Mouse (Mus musculus) gonadal fat pad, adult 2 months (tissue): ENCODE measurements around the gene Gm11639. TPM values are rescaled to one million over a fixed set of nuclear protein-coding genes. Genes with fewer than 3 reads are reported as not detected.
"Not testable (repeated sequence)": the region's sequence is repeated elsewhere in the genome, so short reads cannot be mapped to it uniquely, and the experiment has no call there.

Experiments
- DNase-seq: peaks from one replicate; pipeline ENCODE4 v3.0.0-alpha.2; 2012; ENCODE audit warnings: low read depth
- polyA plus RNA-seq: library from polyadenylated mRNA; depleted of rRNA; stranded (reverse); fragments of >200 nt; gene quantifications from 2 replicates; pipeline ENCODE4 v1.2.3, GENCODE M21; 2012

Gm11639 gene
- polyA plus RNA-seq, 1 experiment: not detected

DNA sequence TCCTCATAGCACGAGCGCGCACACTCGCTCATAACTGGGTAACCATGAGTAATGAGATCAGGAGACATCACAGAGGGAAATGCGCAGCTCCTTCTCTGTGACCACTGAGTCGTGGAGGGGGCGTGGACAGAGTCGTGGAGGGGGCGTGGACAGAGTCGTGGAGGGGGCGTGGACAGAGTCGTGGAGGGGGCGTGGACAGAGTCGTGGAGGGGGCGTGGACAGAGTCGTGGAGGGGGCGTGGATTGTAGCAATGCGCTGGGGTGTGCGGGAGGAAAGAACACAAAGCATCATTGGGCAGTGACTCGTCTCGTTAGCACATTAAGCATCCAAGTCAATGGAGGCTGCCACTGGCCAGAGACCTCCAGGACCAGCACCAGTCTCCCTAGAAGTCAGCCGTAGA is 426.9 kb downstream of the Gm11639 start:
- DNase-seq: not testable (repeated sequence)

- no peak for DNase-seq
These were observed 432.3 kb downstream of the Gm11639 start for GRCm38 (mm10) chr11:105117814-105118213.

GRCm38 (mm10) chr11:105120551-105121061 is 435.1 kb downstream of the Gm11639 start:
- no peak for DNase-seq

DNA sequence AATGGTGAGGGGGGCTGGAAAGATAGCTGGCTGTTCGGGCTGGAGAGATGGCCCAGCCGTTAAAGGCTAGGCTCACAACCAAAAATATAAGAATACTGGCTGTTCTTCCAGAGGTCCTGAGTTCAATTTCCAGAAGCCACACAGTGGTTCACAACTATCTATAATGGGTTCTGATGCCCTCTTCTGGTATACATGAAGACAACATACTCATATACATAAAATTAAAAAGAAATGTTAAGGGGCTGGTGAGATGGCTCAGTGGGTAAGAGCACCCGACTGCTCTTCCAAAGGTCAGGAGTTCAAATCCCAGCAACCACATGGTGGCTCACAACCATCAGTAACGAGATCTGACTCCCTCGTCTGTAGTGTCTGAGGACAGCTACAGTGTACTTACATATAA is 436.3 kb downstream of the Gm11639 start:
- DNase-seq: not testable (repeated sequence)

- DNase-seq: no peak
These were observed 438.5 kb downstream of the Gm11639 start for GRCm38 (mm10) chr11:105123986-105124385.

DNA sequence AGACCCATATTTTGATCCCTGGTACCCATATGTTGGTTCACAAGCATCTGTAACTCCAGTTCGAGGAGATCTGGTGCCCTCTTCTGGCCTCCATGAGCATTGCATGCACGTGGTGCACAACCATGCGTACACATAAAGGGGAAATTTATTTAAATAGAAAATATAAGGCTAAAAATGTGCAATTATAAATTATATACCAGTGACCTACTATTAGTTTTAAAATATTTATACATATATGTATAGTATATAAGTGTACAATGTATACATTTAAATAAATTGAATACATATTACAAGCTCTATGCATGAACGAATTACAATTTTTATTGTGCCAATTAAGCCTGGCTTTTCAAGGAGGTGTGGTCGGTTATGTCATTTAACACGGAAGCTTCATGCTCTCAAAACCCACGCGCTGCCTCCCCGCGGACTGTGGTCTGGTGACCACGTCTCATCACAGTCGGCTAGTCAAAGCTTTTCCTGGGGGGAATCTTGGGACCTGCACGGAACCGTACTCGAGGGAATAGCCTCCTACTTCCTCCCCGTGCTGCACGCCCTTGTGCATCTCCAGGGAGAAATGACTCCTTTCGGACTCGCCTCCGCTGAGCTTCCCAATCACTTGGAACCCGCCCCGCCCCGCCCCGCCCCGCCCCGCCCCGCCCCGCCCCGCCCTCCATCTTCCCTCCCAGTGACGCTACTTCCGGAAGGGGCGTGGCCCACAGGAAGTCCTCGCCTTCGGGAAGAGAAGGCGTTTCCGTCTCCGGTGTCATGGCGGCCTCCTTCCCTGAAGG is 440.4 kb downstream of the Gm11639 start, which contains the start of gene Mettl2:
Gene Mettl2, plus strand, starts transcription at position 691 of the 785 bp plus-strand sequence.
- DNase-seq: peak; percentile 28

GRCm38 (mm10) chr11:105126520-105127029 is 441.1 kb downstream of the Gm11639 start:
- DNase-seq: no peak

GRCm38 (mm10) chr11:105135692-105136091 is 450.2 kb downstream of the Gm11639 start:
- DNase-seq: no peak

DNA sequence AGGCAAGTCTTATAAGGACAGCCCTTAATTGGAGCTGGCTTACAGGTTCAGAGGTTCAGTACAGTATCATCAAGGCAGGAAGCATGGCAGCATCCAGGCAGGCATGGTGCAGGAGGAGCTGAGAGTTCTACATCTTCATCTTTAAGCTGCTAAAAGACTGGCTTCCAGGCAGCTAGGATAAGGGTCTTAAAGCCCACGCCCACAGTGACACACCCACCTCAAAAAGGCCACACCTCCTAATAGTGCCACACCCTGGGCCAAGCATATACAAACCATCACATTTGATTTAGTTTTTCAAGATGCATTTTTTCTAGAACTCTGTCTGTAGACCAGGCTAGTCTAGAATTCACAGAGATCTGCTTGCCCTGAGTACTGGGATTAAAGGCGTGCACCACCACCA is 451.7 kb downstream of the Gm11639 start:
- DNase-seq: not testable (repeated sequence)

DNA sequence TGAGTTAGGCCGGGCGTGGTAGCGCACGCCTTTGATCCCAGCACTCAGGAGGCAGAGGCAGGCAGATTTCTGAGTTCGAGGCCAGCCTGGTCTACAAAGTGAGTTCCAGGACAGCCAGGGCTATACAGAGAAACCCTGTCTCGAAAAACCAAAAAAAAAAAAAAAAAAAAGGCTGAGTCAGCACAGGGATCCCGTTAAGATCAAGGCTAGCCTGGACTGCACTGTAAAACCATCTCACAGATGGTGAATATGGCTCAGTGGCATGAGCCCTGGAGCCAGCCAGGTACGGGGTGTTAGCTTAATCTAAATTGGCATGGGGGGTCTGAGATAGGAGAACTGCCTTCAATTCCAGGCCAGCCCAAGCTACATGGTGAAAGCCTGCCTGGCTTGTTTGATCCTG is 455.0 kb downstream of the Gm11639 start:
- not testable (repeated sequence) for DNase-seq

DNA sequence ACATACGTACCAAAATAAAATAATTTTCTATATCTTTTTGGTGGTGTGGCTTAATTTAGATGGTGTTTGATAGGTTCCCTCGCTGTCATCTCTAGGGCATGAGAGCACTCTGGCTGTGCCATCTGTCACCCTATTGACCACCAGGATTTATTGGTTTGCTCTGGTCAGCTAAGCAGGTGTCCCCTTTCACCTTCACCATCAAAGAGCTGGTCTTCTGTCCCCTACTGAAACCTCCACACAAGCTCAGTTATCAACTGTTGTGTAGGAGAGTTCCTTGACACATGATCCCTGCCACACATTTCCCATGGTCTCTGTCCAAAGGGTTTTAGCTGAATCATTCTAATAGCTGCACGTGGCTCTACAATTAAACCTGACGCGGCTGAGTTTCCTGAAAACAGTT is 455.6 kb downstream of the Gm11639 start:
- no peak for DNase-seq

DNA sequence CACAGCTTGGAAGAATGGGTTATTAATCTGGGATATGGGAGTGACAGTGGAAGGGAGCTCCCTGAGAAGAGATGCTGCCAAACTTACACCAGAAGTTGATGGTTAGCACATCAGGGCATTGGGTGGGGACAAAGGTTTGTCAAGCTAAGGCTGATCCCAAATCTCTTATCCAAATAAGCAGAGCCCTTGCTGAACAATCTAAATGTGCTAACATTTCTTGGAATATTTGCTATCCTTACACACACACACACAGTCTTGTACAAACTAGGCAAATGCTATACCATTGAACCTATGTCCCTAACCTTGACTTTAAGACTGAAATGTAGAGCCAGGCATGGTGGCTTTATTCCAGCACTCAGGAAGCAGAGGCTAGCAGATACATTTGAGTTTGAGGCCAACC is 458.1 kb downstream of the Gm11639 start:
- no peak for DNase-seq

DNA sequence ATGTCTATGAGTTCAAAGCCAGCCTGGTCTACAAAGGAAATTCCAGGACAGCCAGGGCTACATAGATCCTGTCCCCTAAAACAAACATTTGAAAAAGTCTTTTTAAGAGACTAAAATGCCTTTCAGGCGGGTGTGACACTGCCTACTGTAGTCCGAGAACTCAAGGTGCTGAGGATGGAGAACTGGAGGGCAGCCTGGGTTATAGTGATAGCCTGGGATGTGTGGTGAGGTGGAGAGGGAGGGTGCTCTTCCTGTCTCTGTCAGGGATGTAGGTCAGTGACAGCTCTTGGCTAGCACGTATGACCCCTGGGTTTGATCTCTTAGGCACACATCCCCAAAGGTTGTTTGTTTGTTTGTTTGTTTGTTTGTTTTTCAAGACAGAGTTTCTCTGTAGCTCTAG is 458.6 kb downstream of the Gm11639 start:
- no peak for DNase-seq

GRCm38 (mm10) chr11:105144508-105145210 is 459.2 kb downstream of the Gm11639 start:
- no peak for DNase-seq

DNA sequence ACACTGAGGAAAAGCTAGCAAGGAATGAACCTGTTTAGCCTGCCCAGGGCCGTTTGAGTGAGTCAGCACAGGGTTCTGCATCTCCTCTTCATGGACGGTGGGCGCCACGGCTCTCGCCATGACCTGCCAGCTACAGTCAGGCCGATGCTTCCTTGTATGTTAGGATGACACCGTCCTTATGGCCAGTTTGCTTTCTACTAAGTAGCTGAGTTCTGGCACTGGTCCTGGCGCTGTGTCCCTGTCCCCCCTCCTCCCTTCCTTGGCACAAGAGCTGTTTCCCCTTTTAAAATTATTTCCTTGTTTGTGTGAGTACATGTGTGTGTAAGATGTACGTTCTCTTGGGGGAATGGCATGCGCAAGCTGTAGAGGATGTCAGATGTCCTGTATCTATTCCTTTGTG is 459.7 kb downstream of the Gm11639 start:
- no peak for DNase-seq

- DNase-seq: no peak
These were observed 461.1 kb downstream of the Gm11639 start, which contains the start of gene Gm10842 for GRCm38 (mm10) chr11:105146593-105146992. Gene Gm10842, plus strand, starts transcription at chr11:105146893.

GRCm38 (mm10) chr11:105149353-105149752 is 463.8 kb downstream of the Gm11639 start:
- DNase-seq: no peak

DNA sequence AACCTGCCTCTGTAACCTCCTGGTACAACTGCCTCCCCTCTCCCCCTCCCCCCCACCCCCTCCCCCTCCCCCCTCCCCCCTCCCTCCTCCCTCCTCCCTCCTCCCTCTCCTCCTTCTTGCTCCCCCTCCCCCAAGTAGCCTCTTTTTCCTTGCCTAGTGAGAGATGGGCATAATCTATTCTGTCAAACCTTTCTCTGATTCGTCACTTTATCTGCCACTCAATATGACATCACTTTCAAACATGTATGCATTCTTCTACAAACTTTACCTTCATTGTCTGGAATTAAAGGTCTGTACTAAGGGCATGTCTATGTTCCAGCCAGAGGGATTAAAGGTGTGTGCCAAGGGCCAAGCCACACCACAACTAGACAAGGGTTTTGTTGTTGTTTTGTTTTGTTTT is 464.3 kb downstream of the Gm11639 start:
- no peak for DNase-seq

- DNase-seq: no peak
These were observed 465.2 kb downstream of the Gm11639 start for GRCm38 (mm10) chr11:105150691-105151090.

DNA sequence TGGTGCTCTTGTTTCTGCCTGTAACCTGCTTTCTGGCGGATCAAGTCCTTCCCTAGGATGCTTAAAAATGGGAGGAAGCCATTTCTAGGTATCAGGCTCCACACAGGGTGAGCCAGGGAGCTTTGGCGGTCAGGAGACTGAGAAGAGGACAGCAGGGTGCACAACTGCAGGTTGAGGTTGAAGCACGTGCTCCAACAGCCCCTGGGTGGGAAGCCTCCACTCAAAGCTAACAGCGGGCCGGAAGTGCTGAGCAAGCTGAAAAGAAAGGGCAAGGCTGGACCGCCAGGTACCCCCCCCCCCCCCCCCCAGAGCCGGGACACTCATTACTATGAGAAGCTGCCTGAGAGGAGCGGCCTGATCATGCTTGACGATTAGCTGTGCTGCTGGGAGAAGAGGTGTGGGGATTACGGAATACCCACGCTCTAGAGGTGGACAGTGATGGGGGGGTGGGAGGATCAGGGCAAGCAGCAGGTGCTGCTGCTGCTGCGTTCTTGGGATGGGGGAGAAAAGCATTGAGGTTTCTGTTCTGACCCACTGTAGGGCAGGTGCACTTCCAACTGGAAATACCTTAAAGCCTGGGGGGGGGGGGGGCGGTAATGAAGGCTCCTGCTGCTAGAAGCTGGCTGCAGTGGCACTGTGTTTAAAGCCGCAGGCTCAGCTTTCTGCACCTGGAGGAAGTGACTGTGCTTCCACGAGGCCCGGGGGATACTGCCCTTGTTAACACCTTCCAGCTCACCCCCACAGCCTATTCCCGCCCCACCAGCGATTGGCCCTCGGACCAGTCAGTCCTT is 465.9 kb downstream of the Gm11639 start:
- no peak for DNase-seq

DNA sequence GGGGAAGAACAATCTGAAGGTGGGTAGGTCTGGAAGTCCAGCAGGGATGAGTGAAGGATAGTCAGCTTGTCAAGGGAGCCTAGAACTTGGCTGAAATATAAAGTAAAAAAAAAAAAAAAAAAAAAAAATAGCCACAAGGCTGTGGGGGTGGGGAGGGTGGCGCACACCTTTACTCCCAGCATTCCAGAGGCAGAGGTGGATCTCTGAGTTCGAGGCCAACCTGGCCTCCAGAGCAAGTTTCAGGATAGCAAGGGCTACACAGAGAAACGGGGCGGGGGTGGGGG is 466.5 kb downstream of the Gm11639 start:
- no peak for DNase-seq

- no peak for DNase-seq
These were observed 466.9 kb downstream of the Gm11639 start for GRCm38 (mm10) chr11:105152357-105152899.
